Mouse (Mus musculus) ES-Bruce4 (cell line): Measurements from ENCODE around the gene Tmed10.

Source experiments
- CTCF ChIP-seq: IDR thresholded peaks from one replicate; pipeline ENCODE4 v1.8.1; 2011; ENCODE audit warnings: low read depth, low read length
- EP300 ChIP-seq: IDR thresholded peaks from 2 replicates; pipeline ENCODE4 v1.6.1; 2011; ENCODE audit warnings: low read depth, low read length; ENCODE audit not compliant: insufficient read depth
- POLR2A ChIP-seq: IDR thresholded peaks from one replicate; pipeline ENCODE4 v1.8.1; 2011; ENCODE audit warnings: low read length; ENCODE audit not compliant: insufficient read depth

- TF ChIP-seq POLR2A (no peak), CTCF (no peak), EP300 (no peak)
Measured at GRCm38 (mm10) chr12:85368441-85369063, 6.1 kb downstream of the Tmed10 start.
